Mouse (Mus musculus) megakaryocyte, embryonic 14.5 days (primary cell): ENCODE data around the gene Gm20481. TPM values are rescaled to one million over a fixed set of nuclear protein-coding genes. Genes with fewer than 3 reads are reported as not detected.
"Not testable (repeated sequence)": the region's sequence is repeated elsewhere in the genome, so short reads cannot be mapped to it uniquely, and the experiment has no call there.

ENCODE experiments used
- H3K27me3 ChIP-seq: replicated peaks from 2 replicates; pipeline ENCODE3; 2012; ENCODE audit warnings: inconsistent platforms
- H3K36me3 ChIP-seq: replicated peaks from 2 replicates; pipeline ENCODE3; 2012; ENCODE audit warnings: low read length, inconsistent platforms, mixed read lengths
- H3K4me1 ChIP-seq: 2 replicates; pipeline ENCODE4 v1.6.1; 2012; ENCODE audit warnings: inconsistent platforms
- H3K4me3 ChIP-seq: replicated peaks from 2 replicates; pipeline ENCODE3; 2012; ENCODE audit warnings: moderate library complexity, mild to moderate bottlenecking, inconsistent platforms
- H3K9me3 ChIP-seq: 2 replicates; pipeline ENCODE4 v1.6.1; 2012; ENCODE audit warnings: inconsistent platforms
- FLI1 ChIP-seq: IDR thresholded peaks from 2 replicates; pipeline ENCODE4 v1.6.1; 2012; ENCODE audit warnings: low read length, inconsistent platforms, mixed read lengths
- GATA1 ChIP-seq: IDR thresholded peaks from 3 replicates; pipeline ENCODE4 v1.6.1; 2012; ENCODE audit warnings: mixed read lengths, low read length, inconsistent platforms, borderline replicate concordance
- polyA plus RNA-seq: library from polyadenylated mRNA; stranded (reverse); fragments of >175 nt; gene quantifications from 2 replicates; pipeline ENCODE4 v1.2.3, GENCODE M21; 2012; ENCODE audit warnings: low replicate concordance; ENCODE audit not compliant: insufficient read depth

Gm20481 gene
- not detected in 2 replicates for polyA plus RNA-seq

- Histone ChIP-seq H3K27me3 (peaks cover 57% of the 10 kb centered on the region), H3K4me1 (peaks cover 27% of the 10 kb centered on the region)
- H3K4me3 ChIP-seq, H3K36me3 ChIP-seq, H3K9me3 ChIP-seq: not testable (repeated sequence)
Measured at GRCm38 (mm10) chr17:34969822-34970221, at the start of gene Gm20481. Gm20481 (plus strand) TSS chr17:34969912.

GRCm38 (mm10) chr17:34922939-34923338 is 46.8 kb upstream of the Gm20481 start:
- TF ChIP-seq GATA1 (no peak), FLI1 (no peak)
- Histone ChIP-seq H3K9me3 (no peaks in the 10 kb centered on the region), H3K4me3 (no peak overlapping the region), H3K4me1 (peaks cover 36% of the 10 kb centered on the region), H3K36me3 (no peaks in the 10 kb centered on the region), H3K27me3 (peaks cover 35% of the 10 kb centered on the region)

GRCm38 (mm10) chr17:34924258-34924657 is 45.5 kb upstream of the Gm20481 start:
- Histone ChIP-seq H3K4me1 (peaks cover 41% of the 10 kb centered on the region), H3K36me3 (no peaks in the 10 kb centered on the region), H3K9me3 (no peaks in the 10 kb centered on the region), H3K4me3 (no peak overlapping the region), H3K27me3 (peaks cover 25% of the 10 kb centered on the region)
- TF ChIP-seq GATA1 (no peak), FLI1 (no peak)

- Histone ChIP-seq H3K9me3 (no peaks in the 10 kb centered on the region), H3K27me3 (peaks cover 9% of the 10 kb centered on the region), H3K4me3 (peak overlapping the region; percentile 64), H3K4me1 (peaks cover 59% of the 10 kb centered on the region), H3K36me3 (peaks cover 2% of the 10 kb centered on the region)
- no peak for TF ChIP-seq FLI1
Measured at GRCm38 (mm10) chr17:34927306-34928019, 42.2 kb upstream of the Gm20481 start.

GRCm38 (mm10) chr17:34928841-34929240 is 40.9 kb upstream of the Gm20481 start:
- Histone ChIP-seq H3K36me3 (peaks cover 16% of the 10 kb centered on the region), H3K4me3 (no peak overlapping the region), H3K27me3 (no peaks in the 10 kb centered on the region), H3K4me1 (peaks cover 59% of the 10 kb centered on the region), H3K9me3 (no peaks in the 10 kb centered on the region)
- TF ChIP-seq GATA1 (no peak), FLI1 (no peak)

GRCm38 (mm10) chr17:34931061-34931734 is 38.5 kb upstream of the Gm20481 start, which contains the start of gene Neu1:
Neu1 (plus strand) TSS chr17:34931253.
- Histone ChIP-seq H3K27me3 (no peaks in the 10 kb centered on the region), H3K36me3 (peaks cover 40% of the 10 kb centered on the region), H3K9me3 (no peaks in the 10 kb centered on the region), H3K4me1 (peaks cover 64% of the 10 kb centered on the region), H3K4me3 (peak within 1 kb of the TSS; percentile 100)
- no peak for TF ChIP-seq FLI1
- no peak for TF ChIP-seq GATA1

GRCm38 (mm10) chr17:34931735-34932098 is 38.0 kb upstream of the Gm20481 start:
- Histone ChIP-seq H3K4me3 (peak overlapping the region; percentile 100), H3K36me3 (peaks cover 45% of the 10 kb centered on the region), H3K9me3 (no peaks in the 10 kb centered on the region), H3K4me1 (peaks cover 59% of the 10 kb centered on the region), H3K27me3 (no peaks in the 10 kb centered on the region)
- TF ChIP-seq FLI1 (no peak), GATA1 (no peak)

GRCm38 (mm10) chr17:34932287-34932686 is 37.4 kb upstream of the Gm20481 start:
- Histone ChIP-seq H3K36me3 (peaks cover 47% of the 10 kb centered on the region), H3K9me3 (no peaks in the 10 kb centered on the region), H3K4me3 (peak overlapping the region; percentile 100), H3K4me1 (peaks cover 53% of the 10 kb centered on the region), H3K27me3 (no peaks in the 10 kb centered on the region)
- no peak for TF ChIP-seq GATA1
- no peak for TF ChIP-seq FLI1

GRCm38 (mm10) chr17:34934031-34934430 is 35.7 kb upstream of the Gm20481 start:
- H3K4me1 ChIP-seq: peaks cover 49% of the 10 kb centered on the region
- no peaks in the 10 kb centered on the region for H3K27me3 ChIP-seq
- H3K4me3 ChIP-seq: peak overlapping the region; percentile 14
- H3K36me3 ChIP-seq: peaks cover 49% of the 10 kb centered on the region
- TF ChIP-seq FLI1 (no peak), GATA1 (no peak)
- H3K9me3 ChIP-seq: no peaks in the 10 kb centered on the region

- TF ChIP-seq GATA1 (no peak), FLI1 (no peak)
- Histone ChIP-seq H3K4me3 (no peak overlapping the region), H3K27me3 (no peaks in the 10 kb centered on the region), H3K36me3 (peaks cover 49% of the 10 kb centered on the region), H3K4me1 (peaks cover 54% of the 10 kb centered on the region), H3K9me3 (no peaks in the 10 kb centered on the region)
Measured at GRCm38 (mm10) chr17:34934830-34935229, 34.9 kb upstream of the Gm20481 start.
